Mouse (Mus musculus): ENCODE measurements at regions not wholly inside any gene's neighbourhood (a gene's known extent, or its start where the extent isn't known, plus 50 kb on each side); places are given as distances from the start of the nearest gene placed in this dataset.

GRCm38 (mm10) chrX:7474831-7475230 lies 98.6 kb upstream of the Foxp3 start:
- no peak overlapping the region for H3K4me3 ChIP-seq
- H3K36me3 ChIP-seq (replicated peaks), result no peaks in the 10 kb centered on the region
- H3K27ac ChIP-seq, result no peak overlapping the region
- no peaks in the 10 kb centered on the region for H3K9me3 ChIP-seq
- no peaks in the 10 kb centered on the region for H3K4me1 ChIP-seq
- DNase-seq (ENCODE audit: extremely low spot score, low spot score), result no peak
- WGBS, result 73% methylated on average over 2 of the region's 2 CpGs
- H3K27me3 ChIP-seq (ENCODE audit: poor library complexity, severe bottlenecking), result no peaks in the 10 kb centered on the region

- no peaks in the 10 kb centered on the region for H3K27me3 ChIP-seq (ENCODE audit: poor library complexity, severe bottlenecking)
- H3K4me1 ChIP-seq, result no peaks in the 10 kb centered on the region
- H3K27ac ChIP-seq, result no peak overlapping the region
- no peak for DNase-seq (ENCODE audit: extremely low spot score, low spot score)
- 33% methylated on average over 2 of the region's 2 CpGs for WGBS
- no peaks in the 10 kb centered on the region for H3K9me3 ChIP-seq
- H3K36me3 ChIP-seq (replicated peaks), result no peaks in the 10 kb centered on the region
- no peak overlapping the region for H3K4me3 ChIP-seq
These were observed 98.2 kb upstream of the Usp27x start for GRCm38 (mm10) chrX:7473814-7474213.

GRCm38 (mm10) chrX:7469801-7470200 lies 94.2 kb upstream of the Usp27x start:
- no peak for DNase-seq (ENCODE audit: extremely low spot score, low spot score)
- WGBS, result 83% methylated on average over 1 of the region's 1 CpGs

GRCm38 (mm10) chrX:7467985-7468384 lies 92.4 kb upstream of the Usp27x start:
- H3K27me3 ChIP-seq (ENCODE audit: poor library complexity, severe bottlenecking), result no peaks in the 10 kb centered on the region
- no peaks in the 10 kb centered on the region for H3K9me3 ChIP-seq
- H3K27ac ChIP-seq, result no peak overlapping the region
- H3K4me1 ChIP-seq, result no peaks in the 10 kb centered on the region
- no peak overlapping the region for H3K4me3 ChIP-seq
- DNase-seq (ENCODE audit: extremely low spot score, low spot score), result no peak
- WGBS, result 49% methylated on average over 1 of the region's 1 CpGs
- no peaks in the 10 kb centered on the region for H3K36me3 ChIP-seq (replicated peaks)

More at GRCm38 (mm10) chrX:7469801-7470200, 94.2 kb upstream of the Usp27x start:
- Histone ChIP-seq H3K36me3 (replicated peaks) (no peaks in the 10 kb centered on the region), H3K9me3 (no peaks in the 10 kb centered on the region), H3K4me3 (no peak overlapping the region), H3K4me1 (no peaks in the 10 kb centered on the region), H3K27me3 (ENCODE audit: poor library complexity, severe bottlenecking) (no peaks in the 10 kb centered on the region), H3K27ac (no peak overlapping the region)

- H3K4me3 ChIP-seq, result no peak overlapping the region
- no peaks in the 10 kb centered on the region for H3K9me3 ChIP-seq
- DNase-seq (ENCODE audit: extremely low spot score, low spot score), result no peak
- H3K4me1 ChIP-seq, result no peaks in the 10 kb centered on the region
- H3K36me3 ChIP-seq (replicated peaks), result no peaks in the 10 kb centered on the region
- no peak overlapping the region for H3K27ac ChIP-seq
- no peaks in the 10 kb centered on the region for H3K27me3 ChIP-seq (ENCODE audit: poor library complexity, severe bottlenecking)
- WGBS, result 90% methylated on average over 4 of the region's 4 CpGs
These were observed 81.2 kb upstream of the Usp27x start for GRCm38 (mm10) chrX:7456851-7457250.

- no peak overlapping the region for H3K4me3 ChIP-seq
- DNase-seq (ENCODE audit: extremely low spot score, low spot score), result no peak
- no peaks in the 10 kb centered on the region for H3K9me3 ChIP-seq
- H3K36me3 ChIP-seq (replicated peaks), result no peaks in the 10 kb centered on the region
- no peak overlapping the region for H3K27ac ChIP-seq
- peaks cover 14% of the 10 kb centered on the region for H3K4me1 ChIP-seq
- 81% methylated on average over 3 of the region's 3 CpGs for WGBS
- H3K27me3 ChIP-seq (ENCODE audit: poor library complexity, severe bottlenecking), result no peaks in the 10 kb centered on the region
These were observed 69.4 kb upstream of the Usp27x start for GRCm38 (mm10) chrX:7445035-7445434.

GRCm38 (mm10) chrX:7444583-7444982 lies 69.0 kb upstream of the Usp27x start:
- WGBS, result 40% methylated on average over 6 of the region's 6 CpGs
- no peak overlapping the region for H3K4me3 ChIP-seq
- no peaks in the 10 kb centered on the region for H3K27me3 ChIP-seq (ENCODE audit: poor library complexity, severe bottlenecking)
- H3K4me1 ChIP-seq, result peaks cover 14% of the 10 kb centered on the region
- H3K27ac ChIP-seq, result no peak overlapping the region
- H3K36me3 ChIP-seq (replicated peaks), result no peaks in the 10 kb centered on the region
- DNase-seq (ENCODE audit: extremely low spot score, low spot score), result no peak
- H3K9me3 ChIP-seq, result no peaks in the 10 kb centered on the region

- WGBS, result 30% methylated on average over 6 of the region's 6 CpGs
- Histone ChIP-seq H3K4me1 (peaks cover 14% of the 10 kb centered on the region), H3K27me3 (ENCODE audit: poor library complexity, severe bottlenecking) (no peaks in the 10 kb centered on the region), H3K9me3 (no peaks in the 10 kb centered on the region), H3K4me3 (no peak overlapping the region), H3K36me3 (replicated peaks) (no peaks in the 10 kb centered on the region), H3K27ac (no peak overlapping the region)
- DNase-seq (ENCODE audit: extremely low spot score, low spot score), result no peak
These were observed 68.4 kb upstream of the Usp27x start for GRCm38 (mm10) chrX:7443996-7444421.

- no peaks in the 10 kb centered on the region for H3K27me3 ChIP-seq (ENCODE audit: poor library complexity, severe bottlenecking)
- no peak for DNase-seq (ENCODE audit: extremely low spot score, low spot score)
- H3K27ac ChIP-seq, result no peak overlapping the region
- no peaks in the 10 kb centered on the region for H3K4me1 ChIP-seq
- no peaks in the 10 kb centered on the region for H3K36me3 ChIP-seq (replicated peaks)
- WGBS, result 82% methylated on average over 2 of the region's 2 CpGs
- H3K9me3 ChIP-seq, result no peaks in the 10 kb centered on the region
- H3K4me3 ChIP-seq, result no peak overlapping the region
These were observed 59.9 kb upstream of the Usp27x start for GRCm38 (mm10) chrX:7435375-7436042.

- WGBS, result 70% methylated on average over 2 of the region's 2 CpGs
- H3K4me1 ChIP-seq, result peaks cover 8% of the 10 kb centered on the region
- DNase-seq (ENCODE audit: extremely low spot score, low spot score), result no peak
These were observed 58.6 kb upstream of the Usp27x start for GRCm38 (mm10) chrX:7434268-7434667.

GRCm38 (mm10) chrX:7430456-7430855 lies 54.8 kb upstream of the Usp27x start:
- no peak for DNase-seq (ENCODE audit: extremely low spot score, low spot score)
- no peak overlapping the region for H3K4me3 ChIP-seq
- H3K27me3 ChIP-seq (ENCODE audit: poor library complexity, severe bottlenecking), result no peaks in the 10 kb centered on the region
- no peaks in the 10 kb centered on the region for H3K9me3 ChIP-seq
- peaks cover 20% of the 10 kb centered on the region for H3K4me1 ChIP-seq
- H3K27ac ChIP-seq, result no peak overlapping the region
- 88% methylated on average over 1 of the region's 1 CpGs for WGBS
- no peaks in the 10 kb centered on the region for H3K36me3 ChIP-seq (replicated peaks)

More at GRCm38 (mm10) chrX:7434268-7434667, 58.6 kb upstream of the Usp27x start:
- no peaks in the 10 kb centered on the region for H3K36me3 ChIP-seq (replicated peaks)
- H3K27ac ChIP-seq, result no peak overlapping the region
- H3K9me3 ChIP-seq, result no peaks in the 10 kb centered on the region
- no peak overlapping the region for H3K4me3 ChIP-seq
- H3K27me3 ChIP-seq (ENCODE audit: poor library complexity, severe bottlenecking), result no peaks in the 10 kb centered on the region

GRCm38 (mm10) chrX:7429524-7429865 lies 53.9 kb upstream of the Usp27x start:
- no peaks in the 10 kb centered on the region for H3K36me3 ChIP-seq (replicated peaks)
- H3K27ac ChIP-seq, result peak overlapping the region; percentile 71
- no peaks in the 10 kb centered on the region for H3K9me3 ChIP-seq
- DNase-seq (ENCODE audit: extremely low spot score, low spot score), result no peak
- 21% methylated on average over 5 of the region's 5 CpGs for WGBS
- H3K27me3 ChIP-seq (ENCODE audit: poor library complexity, severe bottlenecking), result no peaks in the 10 kb centered on the region
- H3K4me3 ChIP-seq, result peak overlapping the region; percentile 21; the same call in 1 of the 2 replicates
- H3K4me1 ChIP-seq, result peaks cover 20% of the 10 kb centered on the region

- DNase-seq (ENCODE audit: extremely low spot score, low spot score), result peak; percentile 26
- Histone ChIP-seq H3K4me3 (peak overlapping the region; percentile 21; the same call in 1 of the 2 replicates), H3K36me3 (replicated peaks) (no peaks in the 10 kb centered on the region), H3K9me3 (no peaks in the 10 kb centered on the region), H3K27me3 (ENCODE audit: poor library complexity, severe bottlenecking) (no peaks in the 10 kb centered on the region), H3K4me1 (peaks cover 20% of the 10 kb centered on the region), H3K27ac (peak overlapping the region; percentile 71)
- WGBS, result 59% methylated on average over 20 of the region's 20 CpGs
These were observed 53.2 kb upstream of the Usp27x start for GRCm38 (mm10) chrX:7428621-7429523.

Data from forebrain, embryonic 10.5 days (tissue).